Mouse (Mus musculus) left cerebral cortex, postnatal 4 days (tissue): ENCODE measurements around the gene Gna13. TPM values are rescaled to one million over a fixed set of nuclear protein-coding genes. Genes with fewer than 3 reads are reported as not detected.

Experiments
- DNase-seq: peaks from one replicate; pipeline ENCODE4 v3.0.0-alpha.2; 2022
- intact Hi-C: fragments of 180-260 bp; cut with DNase I; formaldehyde crosslinking; loops from one replicate; pipeline ENCODE4 v1.15.1; 2025
- total RNA-seq, 2 experiments: library from RNA; stranded (reverse); gene quantifications; 2 replicates each; pipeline ENCODE4 v1.2.3; 2021

Gna13 gene
- total RNA-seq, 2 experiments from 2014 or later = 48.8 to 50.5 TPM

DNA sequence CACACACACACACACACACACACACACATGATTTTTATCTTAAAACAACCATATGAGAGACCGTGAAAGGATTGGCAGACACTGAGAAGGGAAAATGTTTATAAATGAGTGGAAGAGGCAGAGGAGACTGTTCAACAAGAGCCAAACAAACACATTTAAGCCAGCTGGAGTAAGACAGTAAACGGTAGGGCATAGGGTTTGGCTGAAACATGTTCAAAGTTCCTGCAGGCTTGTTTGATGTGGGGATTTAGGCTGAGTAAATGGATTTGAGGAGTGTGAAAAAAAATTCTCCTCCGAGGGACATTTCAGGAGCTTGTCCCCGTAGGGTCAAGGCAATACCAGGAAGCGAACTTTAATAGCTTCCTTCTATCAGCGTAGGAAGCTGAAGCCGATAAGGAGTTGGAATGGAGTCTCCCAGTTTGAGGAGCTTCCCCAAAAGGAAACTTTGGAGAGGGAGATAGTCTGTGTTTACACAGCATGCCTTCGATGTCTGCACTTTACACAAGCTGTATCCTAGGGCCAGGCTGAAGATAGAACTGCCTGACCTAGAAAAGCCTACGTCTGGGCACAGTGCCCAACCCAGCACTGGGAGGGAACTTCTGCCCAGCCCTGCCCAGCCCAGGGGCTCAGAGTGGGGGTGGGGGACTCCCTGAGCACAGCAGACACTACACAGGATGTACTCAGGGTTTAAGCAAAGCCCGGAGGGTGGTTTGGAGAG lies 15.2 kb upstream of the Gna13 start:
- DNase-seq = peak; percentile 89
- intact Hi-C loops = no loop called here

DNA sequence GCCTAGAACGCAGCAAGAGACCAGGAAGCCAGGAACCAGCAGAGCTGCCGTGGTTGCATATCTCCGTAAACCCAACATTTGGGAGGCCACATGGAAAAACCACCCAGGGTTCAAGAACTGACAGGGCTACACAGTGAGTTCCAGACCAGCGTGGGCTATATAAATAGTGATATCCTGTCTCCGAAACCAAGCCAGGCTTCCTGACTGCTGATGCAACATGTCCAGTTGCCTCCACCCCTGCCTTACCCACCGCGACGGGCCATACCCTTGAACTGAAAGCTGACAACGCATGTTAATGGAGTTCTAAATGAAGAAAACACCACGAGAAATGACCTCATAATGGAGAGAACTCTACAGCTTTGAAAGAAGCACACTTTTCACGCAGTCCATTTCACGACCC lies 14.2 kb upstream of the Gna13 start:
- no peak for DNase-seq
- intact Hi-C loops = no loop called here

DNA sequence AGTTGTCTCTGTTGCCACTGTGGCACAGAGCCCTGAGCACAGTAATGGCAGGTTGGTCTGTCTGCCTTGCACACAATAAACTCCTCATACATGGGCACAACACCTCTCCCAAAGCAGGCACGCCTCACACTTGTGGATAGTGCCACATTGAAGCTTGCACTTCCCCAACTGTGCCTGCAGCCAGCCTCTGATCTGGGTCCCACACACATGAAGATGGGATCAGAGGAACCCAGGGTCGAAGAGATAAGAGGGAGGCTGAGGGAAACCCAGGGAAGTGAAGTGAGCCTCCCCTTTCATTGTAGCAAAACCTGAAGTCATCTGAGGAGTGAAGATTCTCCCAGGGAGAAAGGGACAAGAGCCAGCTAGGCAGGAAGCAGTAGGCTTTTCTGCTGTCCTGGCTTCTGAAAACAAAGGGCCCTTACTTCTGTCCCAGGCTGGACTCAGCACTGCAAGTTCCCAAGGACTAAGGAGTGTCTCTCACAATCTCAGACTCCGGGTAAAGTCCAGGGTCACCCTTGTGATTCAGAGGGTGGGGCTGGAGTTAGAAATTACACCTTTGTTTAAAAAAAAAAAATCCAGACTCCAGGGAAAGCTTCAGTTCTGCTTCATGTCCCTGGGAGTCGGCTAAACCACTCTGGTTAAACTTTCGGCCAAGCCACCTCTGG lies 12.8 kb upstream of the Gna13 start:
- intact Hi-C loops = no loop called here

DNA sequence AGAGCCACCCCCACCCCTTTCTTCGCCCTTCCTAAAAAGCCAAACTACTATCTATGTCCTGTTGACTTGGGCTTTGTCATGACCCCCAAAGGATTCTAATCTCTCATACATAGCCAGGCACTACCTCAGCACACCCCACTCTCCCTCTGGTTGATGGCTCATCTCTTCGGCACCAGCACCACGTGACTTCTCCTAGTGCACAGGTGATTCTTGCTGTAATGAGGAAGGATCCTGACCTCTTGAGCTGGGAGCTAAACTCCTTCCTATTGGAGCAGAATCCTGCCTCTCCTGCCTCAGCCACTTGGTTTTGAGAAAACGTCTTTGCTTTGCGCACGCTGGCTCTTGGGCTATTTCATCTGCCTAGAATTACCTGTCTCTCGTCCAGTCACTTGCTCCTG lies 12.3 kb upstream of the Gna13 start:
- no peak for DNase-seq
- intact Hi-C loops = no loop called here

More for the DNA sequence above, 12.8 kb upstream of the Gna13 start:
- no peak for DNase-seq

DNA sequence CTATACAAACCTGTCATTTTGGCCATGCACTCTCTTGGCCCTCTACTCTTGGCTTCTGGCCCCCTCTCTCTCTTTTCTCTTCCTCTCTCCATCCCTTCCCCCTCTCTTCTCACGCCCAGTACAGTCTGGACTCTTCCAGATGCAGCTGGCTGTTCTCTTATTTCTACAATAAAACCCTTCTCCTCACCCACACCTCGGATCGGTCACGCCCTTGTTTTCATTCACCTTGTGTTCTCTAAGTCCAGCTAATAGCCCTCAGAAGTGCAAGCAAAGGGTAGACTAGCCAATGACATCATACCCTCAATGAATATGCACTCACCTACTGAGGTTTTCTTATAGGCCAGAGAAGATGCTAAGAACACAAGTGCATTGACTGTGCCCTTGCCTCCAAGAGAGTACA lies 11.1 kb upstream of the Gna13 start:
- no peak for DNase-seq
- intact Hi-C loops = no loop called here

DNA sequence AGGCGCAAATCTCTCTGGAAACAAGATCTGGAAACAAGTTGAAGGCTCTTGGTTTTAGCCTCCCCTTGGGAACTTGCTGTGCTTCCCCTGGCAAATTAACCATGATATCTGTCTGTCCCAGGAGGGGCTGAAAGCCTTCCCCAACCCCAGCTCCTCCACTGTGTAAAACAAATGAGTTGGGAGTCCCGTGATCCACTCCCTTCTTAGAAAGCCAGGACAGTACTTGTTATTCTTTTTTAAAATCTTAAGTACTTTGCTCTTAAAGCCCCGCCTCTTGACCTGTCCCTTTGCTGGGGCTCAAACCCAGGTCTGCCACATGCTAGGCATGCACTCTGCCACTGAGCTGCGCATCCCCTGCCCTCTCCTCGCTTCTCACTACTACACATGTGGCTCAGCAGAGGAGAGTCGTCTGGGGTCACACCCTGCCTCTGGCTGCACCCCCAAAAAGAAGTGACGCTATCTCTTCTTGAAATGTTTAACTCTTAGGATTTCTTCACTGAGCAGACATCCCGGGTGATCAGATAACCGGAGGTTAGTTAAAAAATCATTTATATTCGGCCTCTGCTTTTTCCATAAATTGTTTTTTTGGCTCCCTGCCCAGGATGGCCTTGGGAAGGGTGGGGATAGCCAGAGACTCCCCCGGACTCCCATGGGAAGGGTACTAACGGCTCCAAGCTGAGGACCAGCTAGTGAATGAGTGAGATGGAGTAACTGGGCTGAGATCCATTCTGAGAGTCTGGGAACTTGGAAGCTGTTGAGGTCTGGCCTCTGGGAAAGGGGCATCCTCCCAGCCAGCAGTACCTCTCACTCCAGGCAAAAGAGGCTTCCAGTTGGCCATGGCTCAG lies 9.0 kb upstream of the Gna13 start:
- intact Hi-C loops = no loop called here
- DNase-seq = no peak

DNA sequence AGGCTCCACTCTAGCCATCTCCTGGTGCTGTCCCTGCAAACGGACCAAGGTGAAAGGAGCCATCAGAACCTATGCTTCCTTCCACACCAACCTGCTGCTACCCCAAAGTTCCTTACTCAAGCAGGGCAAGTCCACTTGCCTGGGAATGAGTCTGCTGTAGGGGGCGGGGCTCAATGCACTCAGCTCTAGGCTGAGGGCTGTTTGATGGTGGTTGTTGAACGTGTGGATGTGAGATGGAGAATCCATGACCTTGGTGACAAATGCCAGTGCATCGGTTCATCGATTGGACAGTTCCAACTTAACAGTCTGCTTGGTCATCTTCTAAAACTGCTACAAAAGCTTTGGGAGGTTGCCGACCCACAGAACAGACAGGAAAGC lies 8.4 kb upstream of the Gna13 start:
- intact Hi-C loops = no loop called here
- no peak for DNase-seq

DNA sequence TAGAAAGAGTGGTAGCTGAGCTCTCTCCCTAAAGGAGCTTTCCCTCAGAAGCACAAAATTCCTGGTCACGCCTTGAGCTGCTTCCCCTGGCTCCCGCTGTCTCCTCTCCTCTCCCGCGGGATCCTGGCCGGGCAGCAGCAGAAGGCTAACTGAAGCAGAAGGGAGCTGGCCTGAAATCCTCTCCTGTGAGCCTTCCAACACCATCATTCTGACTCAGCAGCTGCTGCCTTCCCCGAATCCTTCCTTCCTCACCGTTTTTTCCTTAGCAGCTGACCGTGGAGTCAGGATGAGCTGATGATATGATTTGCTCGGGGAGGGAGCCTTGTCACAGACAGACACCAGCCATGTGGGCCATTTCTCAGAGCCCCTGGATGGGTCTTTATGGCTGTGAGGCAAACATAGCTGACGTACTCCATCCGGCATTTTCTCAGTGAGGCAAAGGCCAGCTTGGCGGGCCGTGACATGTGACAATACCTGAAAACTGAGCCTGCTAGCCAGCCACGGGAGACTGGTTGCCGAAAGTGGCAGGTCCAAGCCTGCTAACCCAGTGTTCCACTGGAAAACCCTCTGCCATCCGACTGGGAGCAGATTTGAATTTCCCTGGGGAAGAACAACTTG lies 6.8 kb upstream of the Gna13 start:
- peak; percentile 70 for DNase-seq
- intact Hi-C loops = no loop called here

DNA sequence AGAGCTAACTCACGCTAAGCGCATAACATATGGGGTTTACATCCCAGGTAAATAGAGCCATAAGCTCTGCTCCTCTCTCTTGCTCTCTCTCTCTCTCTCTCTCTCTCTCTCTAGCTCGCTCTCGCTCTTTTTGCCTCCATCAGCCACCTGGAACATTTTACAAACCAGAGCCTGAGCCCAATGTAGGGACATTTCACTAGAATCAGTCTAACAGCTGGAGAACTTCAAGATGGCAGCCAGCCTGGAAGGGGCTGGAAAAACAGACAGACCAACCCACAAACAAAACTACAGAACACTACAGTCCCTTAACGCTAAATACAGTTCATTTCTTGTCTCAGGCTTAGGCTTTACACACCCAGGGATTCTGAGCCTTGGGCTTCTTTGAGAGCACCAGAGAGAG lies 5.5 kb upstream of the Gna13 start:
- DNase-seq = no peak
- intact Hi-C loops = no loop called here

DNA sequence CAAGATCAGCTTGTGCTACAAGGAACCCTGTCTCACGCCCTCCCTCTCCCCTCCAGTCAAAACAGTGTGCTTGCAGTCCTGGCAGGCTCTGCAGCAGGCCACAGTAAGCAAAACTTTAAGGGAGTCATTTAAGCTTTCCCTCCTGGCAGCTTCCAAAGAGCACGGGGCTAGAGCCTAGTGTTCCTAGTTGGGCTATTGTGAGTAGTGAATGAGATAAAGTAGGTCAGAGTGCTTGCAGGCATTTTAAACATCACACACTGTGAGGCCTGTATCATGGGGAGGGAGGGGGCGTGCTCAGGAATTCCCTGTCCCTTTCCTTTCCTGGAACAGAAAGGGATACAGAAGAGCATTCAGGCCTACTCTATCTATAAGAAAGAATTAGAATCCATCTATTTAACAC lies 4.1 kb upstream of the Gna13 start:
- intact Hi-C loops = no loop called here
- no peak for DNase-seq

DNA sequence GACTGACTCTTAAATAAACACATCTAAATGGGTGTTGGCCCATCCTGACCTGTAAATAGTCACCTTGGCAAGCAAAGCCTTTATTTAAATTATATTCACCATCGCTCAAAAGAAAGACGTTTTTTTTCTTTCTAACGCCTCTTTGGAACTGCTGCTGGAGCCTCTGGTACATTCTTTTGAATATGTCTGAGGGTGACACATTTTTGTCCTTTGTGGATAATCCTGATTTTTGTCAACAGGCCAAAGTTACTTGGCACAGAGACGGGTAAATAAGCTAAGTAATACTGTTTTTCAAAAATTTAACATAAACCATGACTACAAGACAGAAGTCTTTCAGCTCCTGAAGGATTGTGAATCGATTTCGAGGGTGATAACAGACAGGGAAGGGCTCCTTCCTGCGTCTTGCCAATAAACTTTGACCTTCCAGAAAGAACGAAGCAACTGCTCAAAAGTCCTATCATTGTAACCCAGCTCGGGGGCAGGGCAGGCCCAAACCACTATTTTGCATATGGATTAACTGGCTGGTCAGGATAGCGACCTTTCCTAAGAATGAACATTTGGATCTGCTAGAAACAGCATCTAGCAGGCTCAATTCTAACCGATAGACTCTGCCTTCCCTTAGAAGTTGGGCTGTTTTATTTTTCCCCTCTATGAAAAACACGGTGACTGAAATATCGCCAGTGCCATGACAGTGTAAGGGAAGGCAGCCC lies 3.4 kb upstream of the Gna13 start:
- intact Hi-C loops = no loop called here
- DNase-seq = no peak

DNA sequence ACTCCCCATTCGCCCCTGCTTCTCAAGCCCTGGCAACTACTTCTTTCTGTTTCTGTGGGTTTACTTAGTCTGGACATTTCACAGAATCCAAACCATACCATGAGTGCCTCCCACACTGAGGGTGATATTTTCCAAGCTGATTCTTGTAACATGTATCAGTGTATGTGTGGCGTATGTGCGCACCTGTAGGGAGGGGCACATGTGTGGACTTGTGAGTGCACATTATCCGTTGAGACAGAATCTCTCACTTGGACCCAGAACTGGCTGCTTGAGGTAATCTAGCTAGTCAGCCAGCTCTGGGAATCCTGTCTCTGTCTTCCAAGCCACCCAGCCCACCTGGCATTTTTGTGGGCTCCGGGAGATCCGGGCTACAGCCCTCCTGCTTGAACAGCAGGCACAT lies 2.5 kb upstream of the Gna13 start:
- intact Hi-C loops = no loop called here
- no peak for DNase-seq

DNA sequence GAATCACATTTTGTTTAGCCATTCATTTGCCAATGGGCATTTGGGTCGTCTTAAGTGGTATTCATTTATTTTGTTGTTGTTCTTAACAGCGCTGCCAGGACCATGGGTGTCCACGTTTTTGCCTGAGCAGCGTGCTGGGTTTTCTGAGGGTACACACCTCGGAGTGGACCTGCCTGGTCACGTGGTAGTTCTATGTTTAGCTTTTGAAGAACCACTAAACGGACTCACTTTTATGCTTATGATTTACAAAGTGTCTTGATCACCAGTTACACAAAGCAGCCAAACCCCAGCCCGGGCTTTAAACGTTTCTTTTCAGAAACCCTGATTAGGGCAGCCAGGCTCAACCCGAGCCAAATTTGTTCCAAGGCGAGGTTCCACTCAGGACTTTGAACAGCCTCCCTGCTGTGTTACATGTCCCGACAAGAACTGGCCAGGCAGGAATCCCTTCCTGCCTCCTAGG lies 2.0 kb upstream of the Gna13 start:
- no peak for DNase-seq
- intact Hi-C loops = no loop called here

DNA sequence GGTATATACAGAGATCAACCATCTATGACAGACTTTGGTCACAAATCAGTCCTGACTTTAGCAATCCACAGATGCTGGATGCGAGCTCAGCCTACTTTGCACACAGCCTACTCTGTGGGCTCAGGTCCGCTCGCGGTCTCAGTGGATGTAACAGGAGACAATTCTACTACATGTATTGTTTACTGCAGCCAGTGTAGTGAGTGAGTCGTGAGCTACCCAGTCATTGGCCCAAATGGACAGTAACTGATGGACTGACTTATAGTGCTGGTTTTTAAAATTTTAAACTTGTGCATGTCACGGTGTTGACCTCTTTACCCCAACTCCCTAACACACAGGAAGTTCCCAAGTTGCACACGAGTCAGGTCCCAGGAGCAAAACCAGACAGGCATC lies 1.4 kb upstream of the Gna13 start:
- DNase-seq = no peak
- intact Hi-C loops = no loop called here

DNA sequence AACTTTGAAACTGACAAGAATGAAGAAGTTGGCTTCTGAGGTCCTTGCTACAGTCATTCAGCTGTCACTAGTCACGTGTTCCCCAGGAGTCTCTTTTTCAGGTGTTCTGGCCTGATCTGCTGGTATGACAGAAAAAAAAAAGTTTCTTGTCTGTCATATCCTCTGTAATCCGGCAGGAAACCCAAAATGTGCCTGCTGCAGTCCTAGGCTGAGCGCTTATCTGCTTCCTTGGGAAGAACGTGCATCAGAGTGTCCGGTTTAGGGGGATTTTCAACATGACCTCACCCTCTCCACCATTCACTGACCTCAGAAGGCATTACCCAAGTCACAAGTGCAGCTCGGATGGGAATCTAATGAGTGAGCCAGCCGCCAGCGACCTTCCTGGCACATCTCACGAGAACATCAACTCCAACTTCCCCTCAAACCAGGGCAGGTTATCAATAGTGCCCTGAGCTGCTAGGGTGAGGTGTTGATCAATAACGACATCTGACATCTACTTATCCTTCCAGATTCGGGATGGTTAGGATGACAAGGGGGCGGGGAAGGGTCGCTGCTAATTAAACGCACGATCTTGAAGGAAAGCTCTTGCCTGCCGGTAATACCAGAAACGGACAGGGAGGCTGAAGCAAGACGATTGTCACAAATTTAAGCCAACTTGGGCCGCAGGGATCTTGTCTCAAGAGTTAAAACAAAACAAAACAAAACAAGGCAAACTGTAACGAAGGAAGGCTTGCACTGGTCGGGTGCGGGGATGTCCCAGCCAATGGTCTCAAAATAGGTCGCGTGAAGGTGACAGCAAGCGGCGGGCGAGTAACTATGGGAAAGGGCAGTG lies 784 bp upstream of the Gna13 start:
- intact Hi-C loops = no loop called here
- DNase-seq = no peak

DNA sequence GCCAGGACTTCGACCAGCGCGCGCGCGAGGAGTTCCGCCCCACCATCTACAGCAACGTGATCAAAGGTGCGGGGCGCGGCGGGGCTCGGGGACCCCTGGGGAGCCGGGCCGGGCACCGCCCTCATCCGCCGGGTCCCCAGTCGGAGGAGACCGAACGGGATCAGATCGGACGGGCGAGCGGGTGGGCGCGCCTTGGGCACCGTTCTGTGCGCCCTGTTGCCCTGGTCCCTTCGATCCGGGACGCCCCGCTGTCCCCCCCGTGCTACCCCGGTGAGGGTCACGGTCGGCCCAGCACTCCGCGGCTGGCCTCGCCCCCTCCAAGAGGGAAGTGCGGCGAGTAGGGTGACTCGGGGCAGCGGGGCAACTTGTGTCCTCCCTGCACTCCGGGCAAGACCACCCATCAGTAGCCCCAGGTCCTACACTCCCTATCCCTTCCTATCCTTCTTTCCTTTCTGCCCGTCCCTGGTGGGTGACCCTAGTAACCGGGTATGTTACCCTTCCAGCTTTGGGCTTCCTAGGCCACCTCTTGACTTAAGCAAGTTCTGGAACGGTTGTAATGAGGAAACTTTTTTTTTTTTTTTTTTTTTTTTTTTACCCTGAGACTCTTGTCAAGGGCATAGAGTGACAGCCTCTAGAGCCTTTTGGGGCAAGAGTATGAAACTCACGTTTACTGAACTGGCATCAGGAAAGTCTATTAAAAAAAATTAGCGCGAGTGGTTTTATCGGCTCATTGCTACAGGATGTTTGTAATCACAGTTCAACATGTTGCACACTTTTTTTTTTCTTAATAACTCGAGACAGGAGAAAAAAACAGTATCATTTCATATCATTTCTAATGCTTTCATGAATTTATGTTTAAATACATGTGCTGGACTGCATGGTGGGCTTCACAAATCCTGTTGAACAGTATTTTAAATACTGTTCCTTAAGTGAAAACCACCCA lies 831 bp downstream of the Gna13 start:
- DNase-seq = peak; percentile 31

DNA sequence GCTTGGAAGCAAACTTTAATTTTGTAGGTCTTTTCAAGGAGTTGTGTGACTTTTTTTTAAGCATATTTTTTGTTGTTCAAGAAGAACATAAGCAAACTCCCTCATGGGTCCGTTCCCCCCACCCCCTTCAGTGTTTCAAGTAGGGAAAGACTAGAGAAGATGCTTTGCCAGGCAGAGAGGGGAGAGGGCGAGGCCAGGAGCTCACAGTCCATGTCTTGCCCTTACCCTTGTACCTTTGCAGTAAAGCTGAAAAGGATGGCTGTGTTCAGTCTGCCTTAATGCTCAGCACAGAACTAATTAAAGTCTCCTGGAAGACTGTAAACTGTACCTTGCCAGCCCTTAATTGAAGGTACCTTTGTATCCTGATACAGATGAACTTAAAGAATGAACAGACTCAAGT lies 1.7 kb downstream of the Gna13 start:
- intact Hi-C loops = no loop called here
- DNase-seq = no peak

More for the DNA sequence above, 831 bp downstream of the Gna13 start:
- intact Hi-C loops = no loop called here

DNA sequence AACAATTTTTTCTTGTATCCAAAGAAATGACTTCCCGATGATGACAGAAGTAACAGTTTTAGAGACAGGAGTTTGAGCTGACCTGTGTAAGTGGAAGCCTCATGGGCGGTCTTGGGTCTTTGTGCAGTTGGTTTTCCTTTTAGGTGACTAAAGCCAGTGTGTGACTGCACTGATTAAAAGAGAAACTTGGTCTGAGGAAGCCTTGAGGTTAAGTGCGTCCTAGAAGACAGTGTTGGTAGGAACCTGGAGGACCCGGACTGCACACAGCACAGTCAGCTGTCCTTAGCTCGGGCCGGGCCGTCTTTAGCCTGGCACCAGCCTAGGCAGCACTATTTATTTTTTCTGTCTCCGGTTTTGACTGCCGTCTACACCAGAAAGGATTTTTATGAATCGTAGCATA lies 2.2 kb downstream of the Gna13 start:
- no peak for DNase-seq
- intact Hi-C loops = no loop called here

DNA sequence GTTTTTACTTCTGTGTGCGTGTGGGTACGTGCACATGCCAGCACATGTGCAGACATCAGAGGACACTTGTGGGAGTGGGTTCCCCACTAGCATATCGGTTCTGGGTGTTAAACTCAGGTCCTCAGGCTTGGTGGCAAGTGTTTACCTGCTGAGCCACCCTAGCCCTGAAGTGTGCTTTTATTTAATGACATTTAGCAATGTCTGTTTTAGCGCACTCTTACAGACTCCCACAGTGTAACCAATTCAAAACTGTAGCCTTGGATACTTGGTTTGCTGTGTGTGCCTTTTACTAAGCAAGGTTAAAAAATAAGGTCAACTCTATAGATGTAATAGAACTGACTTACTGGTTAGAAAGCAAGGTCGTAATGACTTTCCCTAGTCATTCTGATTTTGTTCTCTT lies 3.2 kb downstream of the Gna13 start:
- DNase-seq = no peak
- intact Hi-C loops = no loop called here
